Mouse (Mus musculus) liver, embryonic 11.5 days (tissue): ENCODE results near the gene Gm49366. TPM values are rescaled to one million over a fixed set of nuclear protein-coding genes. Genes with fewer than 3 reads are reported as not detected.
"Not testable (repeated sequence)": the region's sequence is repeated elsewhere in the genome, so short reads cannot be mapped to it uniquely, and the experiment has no call there.

Experiments used
- ATAC-seq: fragments of 200-750 bp; cut with Nextera tagmentation; replicated peaks from 2 replicates; pipeline ENCODE4 v1.8.0; 2017; ENCODE audit warnings: moderate number of reproducible peaks, mild to moderate bottlenecking, moderate TSS enrichment, moderate library complexity; ENCODE audit not compliant: low FRiP score
- DNase-seq: peaks from one replicate; pipeline ENCODE4 v3.0.0-alpha.2; 2017; ENCODE audit warnings: low spot score
- H3K27ac ChIP-seq: fragments of 300-500 bp; sonication (generic); 2 replicates; pipeline ENCODE4 v1.5.1; 2014; ENCODE audit warnings: mild to moderate bottlenecking, low read depth, low read length, control low read depth
- H3K27me3 ChIP-seq: fragments of 300-500 bp; sonication (generic); replicated peaks from 2 replicates; pipeline ENCODE4 v1.6.1; 2014; ENCODE audit warnings: low read length, mixed read lengths; ENCODE audit not compliant: control insufficient read depth, insufficient read depth
- H3K36me3 ChIP-seq: fragments of 300-500 bp; sonication (generic); 2 replicates; pipeline ENCODE4 v1.6.1; 2014; ENCODE audit warnings: mild to moderate bottlenecking, low read length, moderate library complexity, mixed read lengths; ENCODE audit not compliant: control insufficient read depth, insufficient read depth
- H3K4me1 ChIP-seq: fragments of 300-500 bp; sonication (generic); replicated peaks from 2 replicates; pipeline ENCODE4 v1.6.1; 2014; ENCODE audit warnings: low read length, mixed read lengths; ENCODE audit not compliant: control insufficient read depth, insufficient read depth
- H3K4me2 ChIP-seq: fragments of 300-500 bp; sonication (generic); 2 replicates; pipeline ENCODE4 v1.6.1; 2014; ENCODE audit warnings: mild to moderate bottlenecking, control low read depth, moderate library complexity
- H3K4me3 ChIP-seq: fragments of 300-500 bp; sonication (generic); 2 replicates; pipeline ENCODE4 v1.5.1; 2014; ENCODE audit warnings: low read depth, low read length, control low read depth
- H3K9ac ChIP-seq: fragments of 300-500 bp; sonication (generic); 2 replicates; pipeline ENCODE4 v1.6.1; 2014; ENCODE audit warnings: low read depth, low read length, control low read depth
- H3K9me3 ChIP-seq: fragments of 300-500 bp; sonication (generic); 2 replicates; pipeline ENCODE4 v1.6.1; 2016; ENCODE audit warnings: low read length, inconsistent platforms, mixed read lengths; ENCODE audit not compliant: control insufficient read depth
- WGBS: fragments of 180-500 bp; shearing (Covaris S2); extraction: QIAGEN DNeasy Blood & Tissue Kit; methylation state at CpG from one replicate; pipeline ENCODE4 v1.1.7; 2014; 5-methylcytosine and 5-hydroxymethylcytosine counted together
- polyA plus RNA-seq: library from polyadenylated mRNA; unstranded; fragments of >200 nt; fragmentation: Nextera tagmentation; extraction: Ambion mirVana; gene quantifications from 2 replicates; pipeline ENCODE4 v1.2.1, GENCODE M21; 2014

Gene Gm49366
- polyA plus RNA-seq, 1 experiment from 2014 or later, result not detected

GRCm38 (mm10) chr12:84077371-84077990 is 38.7 kb downstream of the Gm49366 start:
- DNase-seq, result peak; percentile 8

GRCm38 (mm10) chr12:84083842-84084241 is 45.1 kb downstream of the Gm49366 start:
- no peaks in the 10 kb centered on the region for H3K27me3 ChIP-seq
- no peaks in the 10 kb centered on the region for H3K4me1 ChIP-seq
- no peaks in the 10 kb centered on the region; the same call in 1 of the 2 replicates for H3K9me3 ChIP-seq
- ATAC-seq (no peak), DNase-seq (no peak)
- no peaks in the 10 kb centered on the region for H3K36me3 ChIP-seq
- 71% methylated on average over 2 of the region's 2 CpGs for WGBS
- no peak overlapping the region for H3K9ac ChIP-seq
- H3K4me3 ChIP-seq, result no peak overlapping the region
- no peak overlapping the region for H3K4me2 ChIP-seq
- H3K27ac ChIP-seq, result no peak overlapping the region

More at GRCm38 (mm10) chr12:84077371-84077990, 38.7 kb downstream of the Gm49366 start:
- no peak for ATAC-seq
- H3K27me3 ChIP-seq, result no peaks in the 10 kb centered on the region
- H3K9ac ChIP-seq, result no peak overlapping the region
- no peak overlapping the region for H3K4me2 ChIP-seq
- 80% methylated on average over 4 of the region's 4 CpGs for WGBS
- H3K9me3 ChIP-seq, result no peaks in the 10 kb centered on the region
- no peak overlapping the region for H3K27ac ChIP-seq
- no peaks in the 10 kb centered on the region for H3K4me1 ChIP-seq
- H3K4me3 ChIP-seq, result no peak overlapping the region
- H3K36me3 ChIP-seq, result no peaks in the 10 kb centered on the region

- no peak for ATAC-seq
- Histone ChIP-seq H3K9ac (no peak overlapping the region), H3K27ac (no peak overlapping the region), H3K27me3 (no peaks in the 10 kb centered on the region), H3K4me1 (no peaks in the 10 kb centered on the region), H3K4me3 (no peak overlapping the region), H3K4me2 (no peak overlapping the region), H3K9me3 (peaks cover 2% of the 10 kb centered on the region; the same call in 1 of the 2 replicates), H3K36me3 (no peaks in the 10 kb centered on the region)
- 75% methylated on average over 4 of the region's 4 CpGs for WGBS
- DNase-seq, result no peak
Observed at GRCm38 (mm10) chr12:84084581-84084980, 45.8 kb downstream of the Gm49366 start.

GRCm38 (mm10) chr12:84094666-84095065 is 55.9 kb downstream of the Gm49366 start:
- H3K4me3 ChIP-seq, H3K9me3 ChIP-seq, DNase-seq: not testable (repeated sequence)

DNA sequence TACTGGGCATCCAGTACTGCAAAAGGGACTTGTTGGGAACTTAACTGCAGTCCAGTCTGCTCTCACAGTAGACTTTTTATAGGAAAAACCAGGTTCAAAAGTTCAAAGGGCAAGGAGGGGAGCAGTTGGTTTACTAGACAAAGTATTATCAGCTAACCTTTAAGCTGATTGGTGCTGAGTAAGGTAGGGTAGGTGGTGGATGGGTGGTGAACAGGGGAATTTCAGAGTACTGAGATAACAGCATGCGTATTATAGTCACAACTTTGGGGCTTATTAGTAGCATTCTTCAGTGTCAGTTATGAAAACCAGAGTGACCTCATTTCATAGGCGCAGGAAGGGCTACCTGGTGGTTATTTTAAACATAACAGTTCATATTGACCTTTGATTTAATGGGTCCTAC is 60.9 kb downstream of the Gm49366 start:
- ATAC-seq (peak; percentile 51), DNase-seq (no peak)
- Histone ChIP-seq H3K4me3 (no peak overlapping the region), H3K9ac (no peak overlapping the region), H3K36me3 (no peaks in the 10 kb centered on the region), H3K9me3 (no peaks in the 10 kb centered on the region), H3K4me2 (no peak overlapping the region), H3K4me1 (0 out of 2 replicates have a peak, but pooled peaks cover 2% of the 10 kb centered on the region), H3K27me3 (no peaks in the 10 kb centered on the region), H3K27ac (no peak overlapping the region)
- WGBS, result 68% methylated on average over 2 of the region's 2 CpGs

More at GRCm38 (mm10) chr12:84094666-84095065, 55.9 kb downstream of the Gm49366 start:
- WGBS, result 84% methylated on average over 5 of the region's 5 CpGs
- not testable (repeated sequence) for H3K4me1 ChIP-seq, ATAC-seq, H3K9ac ChIP-seq, H3K27ac ChIP-seq, H3K4me2 ChIP-seq, H3K36me3 ChIP-seq, H3K27me3 ChIP-seq

GRCm38 (mm10) chr12:84100071-84100470 is 61.3 kb downstream of the Gm49366 start:
- no peaks in the 10 kb centered on the region for H3K36me3 ChIP-seq
- H3K4me1 ChIP-seq, result 0 out of 2 replicates have a peak, but pooled peaks cover 2% of the 10 kb centered on the region
- no peak overlapping the region for H3K27ac ChIP-seq
- ATAC-seq (no peak), DNase-seq (no peak)
- 73% methylated on average over 1 of the region's 1 CpGs for WGBS
- no peak overlapping the region for H3K4me3 ChIP-seq
- H3K9ac ChIP-seq, result no peak overlapping the region
- H3K9me3 ChIP-seq, result no peaks in the 10 kb centered on the region
- peak overlapping the region; percentile 91 for H3K4me2 ChIP-seq
- H3K27me3 ChIP-seq, result no peaks in the 10 kb centered on the region

GRCm38 (mm10) chr12:84100604-84101492 is 62.1 kb downstream of the Gm49366 start, which contains the start of gene Acot6:
TSS of gene Acot6 (plus strand) at chr12:84100654.
- ATAC-seq, result peak; percentile 57
- H3K9me3 ChIP-seq, H3K27me3 ChIP-seq, H3K4me1 ChIP-seq, H3K27ac ChIP-seq, H3K36me3 ChIP-seq: not testable (repeated sequence)
- Histone ChIP-seq H3K4me3 (peak within 1 kb of the TSS; percentile 59), H3K4me2 (peak within 1 kb of the TSS; percentile 91), H3K9ac (peak within 1 kb of the TSS; percentile 72)
- peak; percentile 57 for DNase-seq
- WGBS, result under 1% methylated on average over 76 of the region's 80 CpGs

DNA sequence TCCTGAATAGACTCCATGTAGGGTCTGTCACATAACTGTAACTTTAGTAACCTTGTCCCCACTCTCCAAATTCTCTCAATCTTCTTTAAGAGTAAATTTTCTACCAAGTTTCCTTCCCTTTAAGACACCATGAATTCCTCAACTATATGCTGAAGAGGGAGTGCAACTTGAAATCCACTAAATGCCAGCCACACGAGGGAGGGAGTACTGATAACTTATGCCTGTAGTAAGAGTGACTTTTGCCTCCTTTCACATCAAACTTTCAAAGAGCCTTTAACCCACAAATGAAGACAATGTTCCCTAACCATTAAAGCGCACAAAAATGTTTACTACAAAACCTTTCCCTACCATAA is 62.7 kb downstream of the Gm49366 start:
- Histone ChIP-seq H3K27ac (no peak overlapping the region), H3K4me3 (peak overlapping the region; percentile 59), H3K9ac (peak overlapping the region; percentile 72), H3K36me3 (no peaks in the 10 kb centered on the region), H3K27me3 (no peaks in the 10 kb centered on the region), H3K4me1 (0 out of 2 replicates have a peak, but pooled peaks cover 2% of the 10 kb centered on the region), H3K4me2 (peak overlapping the region; percentile 91), H3K9me3 (no peaks in the 10 kb centered on the region)
- ATAC-seq (no peak), DNase-seq (no peak)
- 41% methylated on average over 2 of the region's 2 CpGs for WGBS
